Mouse (Mus musculus): ENCODE data around the gene Tradd.
"Not testable (repeated sequence)": the region's sequence is repeated elsewhere in the genome, so short reads cannot be mapped to it uniquely, and the experiment has no call there.

GRCm38 (mm10) chr8:105291364-105291763, 27.0 kb upstream of the Tradd start:
- TF ChIP-seq CTCF (IDR thresholded peaks at IDR 0.05; ENCODE audit: low read depth, low read length); POLR2A (IDR thresholded peaks at IDR 0.05; ENCODE audit: borderline replicate concordance, low read depth, low read length): not testable (repeated sequence)

All from bone marrow macrophage, adult 2 months (primary cell).